Mouse (Mus musculus): ENCODE data around the gene Sh3bp5. TPM values are rescaled to one million over a fixed set of nuclear protein-coding genes. Genes with fewer than 3 reads are reported as not detected.

Gene Sh3bp5
- total RNA-seq, 1 experiment from 2014 or later, result 142 TPM

Other genes with a start within 250 kb of the Sh3bp5 start
- gene Tnnc1, start 227.8 kb downstream of the Sh3bp5 start, total RNA-seq (2021), result 0.67 and 1.3 TPM in 2 replicates
- gene Nisch, start 219.1 kb downstream of the Sh3bp5 start, total RNA-seq (2021), result 269 and 295 TPM in 2 replicates
- 10.9 and 13.9 TPM in 2 replicates for gene Sema3g, start 218.2 kb downstream of the Sh3bp5 start, total RNA-seq (2021)
- 6.8 and 9.6 TPM in 2 replicates for gene Phf7, start 184.8 kb downstream of the Sh3bp5 start, total RNA-seq (2021)
- 58.5 and 62.4 TPM in 2 replicates for gene Bap1, start 184.6 kb downstream of the Sh3bp5 start, total RNA-seq (2021)
- 1.0 and 1.2 TPM in 2 replicates for gene Dnah1, start 112.2 kb downstream of the Sh3bp5 start, total RNA-seq (2021)
- gene Capn7, start 99.4 kb downstream of the Sh3bp5 start, total RNA-seq (2021), result 36.8 and 41.2 TPM in 2 replicates
- gene Eaf1, start 58.3 kb upstream of the Sh3bp5 start, total RNA-seq (2021), result 41.5 and 44.2 TPM in 2 replicates
- gene Mettl6, start 59.0 kb upstream of the Sh3bp5 start, total RNA-seq (2021), result 22.0 and 30.2 TPM in 2 replicates
- 0.15 and 1.3 TPM in 2 replicates for gene Colq, start 155.3 kb upstream of the Sh3bp5 start, total RNA-seq (2021)
- gene Gm49387, start 204.8 kb upstream of the Sh3bp5 start, total RNA-seq (2021), result 3.0 and 6.4 TPM in 2 replicates
- 40.4 and 47.4 TPM in 2 replicates for gene Btd, start 204.9 kb upstream of the Sh3bp5 start, total RNA-seq (2021)
- gene Hacl1, start 205.2 kb upstream of the Sh3bp5 start, total RNA-seq (2021), result 62.2 and 112 TPM in 2 replicates